8 mouse cellular contexts compared by ENCODE assay signal in genomic region chr3:83273555-83274244, GRCm38 (mm10).
DNase-seq lines count a peak whose midpoint lies in the region; ATAC-seq and TF ChIP-seq lines count a peak whose summit lies in the region.

No protein-coding gene starts in this region.

- no peak overlapping the region for H3K27ac ChIP-seq in CH12.LX (ENCODE audit: insufficient read depth, low read depth)
- no peak overlapping the region for H3K27ac ChIP-seq in forebrain, embryonic 11.5 days (ENCODE audit: low read depth, low read length)
- H3K27ac ChIP-seq in heart, embryonic 16.5 days (ENCODE audit: low read length) = no peak overlapping the region
- no peak overlapping the region for H3K27ac ChIP-seq in liver, embryonic 11.5 days (ENCODE audit: low read depth, low read length)
- H3K27ac ChIP-seq in neural tube, embryonic 13.5 days (replicated peaks) = no peak overlapping the region

- no peaks in the 10 kb centered on the region for H3K27me3 ChIP-seq in CH12.LX (replicated peaks)
- no peaks in the 10 kb centered on the region for H3K27me3 ChIP-seq in forebrain, embryonic 11.5 days (ENCODE audit: control insufficient read depth, insufficient read depth, low read length)
- H3K27me3 ChIP-seq in heart, embryonic 16.5 days (ENCODE audit: control insufficient read depth, insufficient read depth, low read length) = no peaks in the 10 kb centered on the region
- H3K27me3 ChIP-seq in liver, embryonic 11.5 days (replicated peaks; ENCODE audit: control insufficient read depth, insufficient read depth, low read length) = no peaks in the 10 kb centered on the region
- no peaks in the 10 kb centered on the region for H3K27me3 ChIP-seq in neural tube, embryonic 13.5 days

- TF ChIP-seq POLR2A in CH12.LX (IDR thresholded peaks at IDR 0.05; ENCODE audit: low read depth, low read length) = no peak

- no peak overlapping the region for H3K4me3 ChIP-seq in CH12.LX (replicated peaks in 1 of 3; ENCODE audit: low read depth in 2 of 3, low read length in 2 of 3, poor library complexity in 1 of 3)
- no peak overlapping the region for H3K4me3 ChIP-seq in forebrain, embryonic 11.5 days (ENCODE audit: low read depth, low read length)
- H3K4me3 ChIP-seq in heart, embryonic 16.5 days (ENCODE audit: low read length) = peak overlapping the region; percentile 34
- no peak overlapping the region for H3K4me3 ChIP-seq in liver, embryonic 11.5 days (ENCODE audit: low read depth, low read length)
- H3K4me3 ChIP-seq in neural tube, embryonic 13.5 days = no peak overlapping the region

- peak; percentile 74 for TF ChIP-seq RAD21 in CH12.LX (IDR thresholded peaks at IDR 0.05; ENCODE audit: low read depth, low read length)

- peak overlapping the region; percentile 19; the same call in 1 of the 2 replicates for H3K4me2 ChIP-seq in CH12.LX (ENCODE audit: insufficient read depth, low read depth, poor library complexity, severe bottlenecking)
- H3K4me2 ChIP-seq in forebrain, embryonic 11.5 days (ENCODE audit: low read depth, low read length, severe bottlenecking) = no peak overlapping the region
- H3K4me2 ChIP-seq in heart, embryonic 16.5 days (ENCODE audit: low read depth, low read length) = peak overlapping the region; percentile 70
- H3K4me2 ChIP-seq in liver, embryonic 11.5 days = no peak overlapping the region
- peak overlapping the region; percentile 41 for H3K4me2 ChIP-seq in neural tube, embryonic 13.5 days

- DNase-seq in CH12.LX (ENCODE audit: extremely low read depth) = peak; percentile 67
- DNase-seq in brain, adult 2 months (ENCODE audit: low read depth, low spot score) = peak; percentile 82
- peak; percentile 71 for DNase-seq in forebrain, embryonic 11.5 days (ENCODE audit: low spot score)
- DNase-seq in kidney, postnatal 14 days = peak; percentile 70
- DNase-seq in liver, embryonic 11.5 days (ENCODE audit: low spot score) = peak; percentile 36
- DNase-seq in thymus, postnatal 4 days = peak; percentile 28

- peaks cover 3 to 4% of the 10 kb centered on the region in 2 experiments; a peak in 2 of 4 replicates for H3K4me1 ChIP-seq in CH12.LX (ENCODE audit: control insufficient read depth in 1 of 2, insufficient read depth in 2 of 2)
- H3K4me1 ChIP-seq in forebrain, embryonic 11.5 days (replicated peaks; ENCODE audit: control insufficient read depth, insufficient read depth, low read length) = no peaks in the 10 kb centered on the region
- peaks cover 6% of the 10 kb centered on the region; the same call in 1 of the 2 replicates for H3K4me1 ChIP-seq in heart, embryonic 16.5 days (ENCODE audit: control insufficient read depth, insufficient read depth, low read length)
- no peaks in the 10 kb centered on the region for H3K4me1 ChIP-seq in liver, embryonic 11.5 days (replicated peaks; ENCODE audit: control insufficient read depth, insufficient read depth, low read length)
- H3K4me1 ChIP-seq in neural tube, embryonic 13.5 days (replicated peaks) = peaks cover 3% of the 10 kb centered on the region; the same call in 1 of the 2 replicates

- peak; percentile 82 to 83 for TF ChIP-seq CTCF in CH12.LX (conservative IDR thresholded peaks at IDR 0.05 in 1 of 2, IDR thresholded peaks at IDR 0.05 in 1 of 2; ENCODE audit: low read depth in 2 of 2, low read length in 2 of 2)

- no peak for TF ChIP-seq EP300 in CH12.LX (IDR thresholded peaks at IDR 0.05; ENCODE audit: low read length)

- in situ Hi-C loops in CH12.LX (cut with MboI; ENCODE audit: low pct_ligation_motif_present, low pct_unique_long_range_greater_than_20kb, low sequenced_read_pairs) = loop anchor here (10.0 kb wide), 1 partner anchor 159 kb away; no protein-coding TSS in a partner anchor

- WGBS in forebrain, embryonic 11.5 days = 42% methylated on average over 19 of the region's 19 CpGs
- WGBS in heart, embryonic 16.5 days = 32% methylated on average over 19 of the region's 19 CpGs
- 32% methylated on average over 19 of the region's 19 CpGs for WGBS in liver, embryonic 11.5 days
- WGBS in neural tube, embryonic 13.5 days = 35% methylated on average over 19 of the region's 19 CpGs

- H3K9ac ChIP-seq in CH12.LX (ENCODE audit: insufficient read depth, low read depth) = no peak overlapping the region
- no peak overlapping the region for H3K9ac ChIP-seq in forebrain, embryonic 11.5 days (ENCODE audit: low read length)
- H3K9ac ChIP-seq in heart, embryonic 16.5 days (ENCODE audit: low read length) = peak overlapping the region; percentile 36; the same call in 1 of the 2 replicates
- no peak overlapping the region for H3K9ac ChIP-seq in liver, embryonic 11.5 days (ENCODE audit: low read depth, low read length)
- H3K9ac ChIP-seq in neural tube, embryonic 13.5 days = peak overlapping the region; percentile 48

- ATAC-seq in forebrain, embryonic 11.5 days (replicated peaks; ENCODE audit: low FRiP score) = peak; percentile 75
- no peak for ATAC-seq in heart, embryonic 16.5 days (replicated peaks; ENCODE audit: extremely low read depth, insufficient read depth, low FRiP score)
- ATAC-seq in liver, embryonic 11.5 days (replicated peaks; ENCODE audit: low FRiP score) = no peak
- peak; percentile 80 for ATAC-seq in neural tube, embryonic 13.5 days (ENCODE audit: low read depth)

- dilution Hi-C loops in CH12.LX (cut with MboI; ENCODE audit: extremely low pct_ligation_motif_present, extremely low pct_unique_long_range_greater_than_20kb, low sequenced_read_pairs) = no loop called here

- no peaks in the 10 kb centered on the region for H3K79me2 ChIP-seq in CH12.LX (replicated peaks; ENCODE audit: control insufficient read depth, extremely low read depth, insufficient read depth, poor library complexity, severe bottlenecking)

- H3K9me3 ChIP-seq in CH12.LX (replicated peaks; ENCODE audit: low read length) = no peaks in the 10 kb centered on the region
- H3K9me3 ChIP-seq in forebrain, embryonic 11.5 days (ENCODE audit: control insufficient read depth, low read length) = no peaks in the 10 kb centered on the region
- H3K9me3 ChIP-seq in heart, embryonic 16.5 days (replicated peaks; ENCODE audit: control insufficient read depth, low read length) = no peaks in the 10 kb centered on the region
- H3K9me3 ChIP-seq in liver, embryonic 11.5 days (ENCODE audit: control insufficient read depth, low read length) = no peaks in the 10 kb centered on the region
- no peaks in the 10 kb centered on the region for H3K9me3 ChIP-seq in neural tube, embryonic 13.5 days

- no peaks in the 10 kb centered on the region for H3K36me3 ChIP-seq in CH12.LX (replicated peaks in 1 of 2; ENCODE audit: control insufficient read depth in 1 of 2, insufficient read depth in 1 of 2, low read length in 1 of 2)
- H3K36me3 ChIP-seq in forebrain, embryonic 11.5 days (ENCODE audit: control insufficient read depth, insufficient read depth, low read length) = no peaks in the 10 kb centered on the region
- no peaks in the 10 kb centered on the region for H3K36me3 ChIP-seq in heart, embryonic 16.5 days (ENCODE audit: control insufficient read depth, insufficient read depth)
- H3K36me3 ChIP-seq in liver, embryonic 11.5 days (ENCODE audit: control insufficient read depth, insufficient read depth, low read length) = no peaks in the 10 kb centered on the region
- H3K36me3 ChIP-seq in neural tube, embryonic 13.5 days = no peaks in the 10 kb centered on the region

TF ChIP-seq in CH12.LX, 34 proteins besides CTCF, POLR2A, EP300 and RAD21:
- TF ChIP-seq SMC3 (IDR thresholded peaks at IDR 0.05; ENCODE audit: low read depth, low read length) = peak; percentile 62
- TF ChIP-seq ZC3H11A (IDR thresholded peaks at IDR 0.05; ENCODE audit: low read depth, low read length) = no peak
- peak; percentile 55 for TF ChIP-seq ELF1 (IDR thresholded peaks at IDR 0.05; ENCODE audit: low read depth, low read length)
- TF ChIP-seq MAZ (IDR thresholded peaks at IDR 0.05; ENCODE audit: low read depth, low read length) = no peak

Comparison
In these comparisons a context has a peak if more than half of its experiments do, and no peak if none do; other contexts are left out.
1. DNase-seq: peak in every context shown above with its lines; median percentile 82 in brain, adult 2 months; 71 in forebrain, embryonic 11.5 days; 70 in kidney, postnatal 14 days; 67 in CH12.LX; 36 in liver, embryonic 11.5 days; 28 in thymus, postnatal 4 days.
2. H3K4me2 ChIP-seq: peak in CH12.LX (single experiment), heart, embryonic 16.5 days (single experiment) and neural tube, embryonic 13.5 days (single experiment); none in forebrain, embryonic 11.5 days (single experiment) and liver, embryonic 11.5 days (single experiment).
3. H3K9ac ChIP-seq: peak in heart, embryonic 16.5 days (single experiment) and neural tube, embryonic 13.5 days (single experiment); none in CH12.LX (single experiment), forebrain, embryonic 11.5 days (single experiment) and liver, embryonic 11.5 days (single experiment).
4. ATAC-seq: peak in forebrain, embryonic 11.5 days (single experiment) and neural tube, embryonic 13.5 days (single experiment); none in heart, embryonic 16.5 days (single experiment) and liver, embryonic 11.5 days (single experiment).